Mouse (Mus musculus): ENCODE measurements around the gene Sned1.
"Not testable (repeated sequence)": the region's sequence is repeated elsewhere in the genome, so short reads cannot be mapped to it uniquely, and the experiment has no call there.

Sned1 gene

DNA sequence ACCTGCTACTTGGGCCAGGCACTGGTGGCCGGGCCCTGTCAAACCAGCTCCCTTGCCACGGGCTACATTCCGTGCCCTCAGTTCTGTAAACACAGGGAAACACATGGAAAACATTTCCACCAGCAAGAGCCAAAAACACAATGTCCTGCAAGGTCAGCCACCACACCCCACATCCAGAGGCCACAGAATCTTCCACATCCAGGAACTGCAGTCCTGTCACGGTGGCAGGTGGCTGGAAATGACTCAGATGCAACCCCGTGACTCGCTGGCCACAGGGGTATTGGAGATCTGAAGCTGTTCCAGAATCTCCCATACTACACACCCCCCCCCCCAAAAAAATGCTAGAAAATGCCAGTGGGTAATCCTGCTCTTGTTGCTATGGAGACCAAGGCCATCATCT lies 6.4 kb upstream of the Sned1 start:
- DNase-seq (ENCODE audit: low spot score in 2 of 2) = no peak

GRCm38 (mm10) chr1:93229626-93230025 lies 6.0 kb upstream of the Sned1 start:
- DNase-seq (ENCODE audit: low spot score in 2 of 2) = no peak

- DNase-seq (ENCODE audit: low spot score in 2 of 2) = no peak
Measured at GRCm38 (mm10) chr1:93236545-93236924, 894 bp downstream of the Sned1 start.

DNA sequence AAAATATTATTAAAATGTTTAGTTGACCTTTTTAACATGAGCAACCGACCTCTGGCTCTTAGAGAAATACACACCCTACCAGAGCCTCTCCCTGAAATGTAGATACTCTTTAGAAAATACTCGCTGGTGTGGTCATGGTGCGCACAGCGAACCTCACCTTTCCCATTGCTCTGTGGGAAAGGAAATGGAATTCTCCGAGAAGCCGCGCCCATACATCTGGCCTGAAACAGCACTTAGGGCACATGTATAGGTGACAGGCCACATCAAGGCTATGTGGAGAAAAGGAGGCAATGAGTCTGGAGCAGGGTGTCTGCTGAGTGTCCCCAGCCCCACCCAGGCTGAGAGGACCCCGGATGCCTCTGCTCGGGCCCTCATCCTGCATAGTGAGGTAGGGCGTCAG lies 2.0 kb downstream of the Sned1 start:
- DNase-seq (ENCODE audit: low spot score in 2 of 2) = no peak

DNA sequence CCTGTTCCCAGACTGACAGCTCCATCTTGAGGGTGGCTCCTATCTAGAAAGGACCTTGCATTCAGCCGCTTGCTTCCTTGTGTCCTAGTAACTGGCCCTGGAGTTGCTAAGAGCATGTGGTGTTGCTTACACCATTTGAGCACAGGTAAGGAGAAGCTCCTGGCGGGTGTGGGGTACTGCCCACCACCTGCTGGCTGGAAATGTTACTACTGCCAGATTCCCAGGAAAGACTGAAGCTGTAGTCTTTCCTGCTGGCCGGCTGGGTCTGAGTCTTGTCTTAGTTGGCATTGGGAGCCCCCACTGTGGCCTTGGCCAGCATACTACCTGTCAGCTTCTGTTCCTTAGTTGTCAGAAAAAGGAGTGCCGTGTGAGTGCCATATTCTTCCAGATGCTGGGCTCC lies 2.6 kb downstream of the Sned1 start:
- DNase-seq (ENCODE audit: low spot score in 2 of 2) = no peak

GRCm38 (mm10) chr1:93245936-93246335 lies 10.3 kb downstream of the Sned1 start:
- no peak for DNase-seq (ENCODE audit: low spot score in 2 of 2)

GRCm38 (mm10) chr1:93252586-93252985 lies 16.9 kb downstream of the Sned1 start:
- no peak for DNase-seq (ENCODE audit: low spot score in 2 of 2)

- DNase-seq (ENCODE audit: low spot score in 2 of 2) = no peak
Measured at GRCm38 (mm10) chr1:93255761-93256160, 20.1 kb downstream of the Sned1 start.

DNA sequence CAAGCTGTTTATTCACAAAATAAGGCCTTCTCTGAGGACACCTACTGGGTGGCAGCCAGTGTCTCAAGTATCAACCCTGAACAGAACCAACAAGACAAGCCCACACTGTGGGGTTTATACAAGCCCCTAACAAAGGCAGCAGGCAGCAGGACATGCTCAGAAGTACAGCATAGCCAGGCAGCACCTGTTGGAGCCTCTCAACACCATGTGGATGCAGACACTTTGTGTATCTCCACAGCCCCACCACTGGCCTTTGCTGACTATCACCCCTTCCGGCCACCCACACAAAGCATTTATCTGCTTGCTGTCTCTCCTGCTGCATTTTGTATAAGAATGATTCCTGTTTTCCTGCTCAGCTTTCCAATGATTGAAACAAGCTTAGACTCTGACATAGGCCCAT lies 21.9 kb downstream of the Sned1 start:
- DNase-seq (ENCODE audit: low spot score in 2 of 2) = no peak

DNA sequence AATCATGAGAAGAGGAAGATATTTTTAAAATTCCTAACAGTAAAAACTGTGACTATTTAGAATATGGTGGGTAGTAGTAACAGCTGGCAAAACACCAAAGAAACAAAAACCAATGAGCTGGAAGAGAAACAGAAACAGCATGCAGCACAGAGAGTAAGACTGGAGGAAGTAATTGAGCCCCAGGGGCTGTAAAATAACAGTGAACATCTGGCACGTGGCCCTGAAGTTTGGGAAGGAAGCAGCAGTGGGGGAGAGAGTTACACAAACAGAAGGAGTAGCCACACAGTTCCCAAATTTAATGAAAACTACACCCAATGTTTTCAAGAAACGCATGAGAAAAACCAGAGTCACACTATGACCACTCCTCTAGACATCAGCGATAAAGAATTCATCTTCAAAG lies 31.6 kb downstream of the Sned1 start:
- no peak for DNase-seq (ENCODE audit: low spot score in 2 of 2)

GRCm38 (mm10) chr1:93268246-93268645 lies 32.6 kb downstream of the Sned1 start:
- DNase-seq (ENCODE audit: low spot score in 2 of 2) = no peak

GRCm38 (mm10) chr1:93270516-93271240 lies 35.0 kb downstream of the Sned1 start:
- DNase-seq (ENCODE audit: low spot score in 2 of 2) = no peak

- DNase-seq (ENCODE audit: low spot score in 2 of 2) = no peak
Measured at GRCm38 (mm10) chr1:93271751-93272150, 36.1 kb downstream of the Sned1 start.

GRCm38 (mm10) chr1:93272409-93272821 lies 36.8 kb downstream of the Sned1 start:
- no peak for DNase-seq (ENCODE audit: low spot score in 2 of 2)

DNA sequence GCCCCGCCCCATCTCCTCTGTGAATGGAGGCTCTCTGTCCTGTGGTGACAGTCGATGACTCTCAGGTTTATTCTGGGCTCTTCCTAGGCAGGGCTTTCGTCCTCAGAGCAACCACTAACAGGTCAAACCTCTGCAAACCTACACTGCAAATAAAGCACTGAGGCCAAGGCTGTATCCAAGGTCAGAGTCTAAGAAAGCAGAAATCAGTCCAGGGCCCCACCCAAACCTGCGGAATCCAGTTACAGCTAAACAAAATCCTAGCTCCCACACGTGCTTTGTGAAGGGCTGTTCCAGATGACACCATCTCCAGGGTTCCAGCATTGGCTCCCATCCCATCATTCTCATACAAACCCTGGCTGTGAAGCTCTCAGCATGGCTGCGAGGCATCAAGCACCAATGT lies 39.9 kb downstream of the Sned1 start:
- no peak for DNase-seq (ENCODE audit: low spot score in 2 of 2)

GRCm38 (mm10) chr1:93277041-93277440 lies 41.4 kb downstream of the Sned1 start:
- DNase-seq (ENCODE audit: low spot score in 2 of 2) = no peak

- no peak for DNase-seq (ENCODE audit: low spot score in 2 of 2)
Measured at GRCm38 (mm10) chr1:93289678-93290214, 54.1 kb downstream of the Sned1 start.

DNA sequence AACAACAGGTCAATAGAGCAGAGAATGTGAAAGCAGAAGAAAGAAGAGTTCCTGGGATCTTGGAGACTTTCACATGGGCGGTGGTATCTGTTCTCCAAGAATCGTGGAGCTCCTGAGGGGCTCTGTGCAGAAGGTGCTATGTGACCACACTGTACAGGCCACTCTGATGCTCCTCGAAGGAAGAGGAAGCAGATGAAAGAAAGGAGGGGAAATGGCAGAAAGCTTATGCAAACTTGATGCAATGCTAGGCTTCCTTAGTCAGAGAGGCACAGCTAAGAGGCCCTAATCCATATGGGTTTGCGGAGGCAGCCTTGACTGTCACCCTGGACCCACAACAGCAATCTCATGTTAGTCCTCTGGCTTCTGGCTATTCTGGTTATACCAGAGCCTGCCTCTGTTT lies 55.3 kb downstream of the Sned1 start:
- no peak for DNase-seq (ENCODE audit: low spot score in 2 of 2)

DNA sequence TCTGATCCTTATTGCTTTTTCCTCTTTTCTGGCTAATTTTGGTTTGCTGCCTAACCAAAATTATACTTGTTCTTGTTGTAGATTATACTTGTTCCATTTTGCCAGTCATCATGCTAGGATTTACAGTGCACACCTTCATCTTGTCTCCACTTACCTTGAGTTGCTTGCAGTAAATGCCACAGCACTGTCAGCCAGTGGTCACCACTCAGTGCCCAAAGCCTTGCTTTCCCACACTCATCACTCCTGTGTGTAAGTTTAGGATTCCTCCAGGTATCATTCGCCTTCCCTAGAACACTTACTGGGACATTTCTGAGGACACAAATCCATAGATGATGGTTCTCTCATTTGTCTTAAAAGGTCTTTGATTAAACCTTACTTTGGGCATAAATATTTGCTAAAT lies 56.0 kb downstream of the Sned1 start:
- no peak for DNase-seq (ENCODE audit: low spot score in 2 of 2)

DNA sequence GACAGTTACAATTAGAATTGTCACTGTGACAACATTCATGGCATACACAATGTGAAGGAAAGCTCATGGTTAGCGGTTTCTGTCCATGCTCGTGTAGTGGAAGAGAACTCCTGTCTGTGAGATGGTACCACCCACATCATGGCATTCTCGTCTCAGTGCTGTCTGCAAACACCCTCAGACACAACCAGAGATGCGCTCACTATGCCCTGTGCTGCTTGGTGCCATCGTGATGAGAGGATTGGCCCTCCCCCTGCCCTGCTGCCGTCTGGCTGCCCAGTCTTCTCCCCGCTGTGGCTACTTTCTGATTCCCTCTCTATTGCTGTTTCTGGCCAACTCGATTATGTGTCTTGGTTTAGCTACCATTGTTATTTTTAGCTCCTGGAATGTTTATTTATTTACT lies 56.4 kb downstream of the Sned1 start:
- DNase-seq (ENCODE audit: low spot score in 2 of 2) = no peak

GRCm38 (mm10) chr1:93294491-93294890 lies 58.9 kb downstream of the Sned1 start:
- not testable (repeated sequence) for DNase-seq (ENCODE audit: low spot score in 2 of 2)

DNA sequence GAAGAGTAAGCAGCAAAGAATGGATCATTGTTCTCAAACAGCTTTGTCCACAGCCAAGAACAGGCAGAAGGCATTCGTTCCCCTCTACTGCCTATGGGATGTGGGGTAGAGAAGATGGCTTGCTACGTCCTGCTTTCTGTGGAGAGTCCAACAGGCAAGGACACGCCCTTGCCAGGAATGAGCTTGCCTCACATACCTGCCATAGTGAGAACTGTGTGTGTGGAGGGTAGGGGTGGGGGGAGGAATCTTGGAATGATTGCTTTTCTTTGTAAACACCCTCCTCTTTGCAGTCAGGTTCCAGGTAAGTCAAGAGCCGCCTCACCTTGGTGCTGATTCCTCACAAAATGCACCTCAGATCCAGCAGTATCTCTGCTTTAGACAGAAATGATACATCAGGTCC lies 64.2 kb downstream of the Sned1 start:
- no peak for DNase-seq (ENCODE audit: low spot score in 2 of 2)

DNA sequence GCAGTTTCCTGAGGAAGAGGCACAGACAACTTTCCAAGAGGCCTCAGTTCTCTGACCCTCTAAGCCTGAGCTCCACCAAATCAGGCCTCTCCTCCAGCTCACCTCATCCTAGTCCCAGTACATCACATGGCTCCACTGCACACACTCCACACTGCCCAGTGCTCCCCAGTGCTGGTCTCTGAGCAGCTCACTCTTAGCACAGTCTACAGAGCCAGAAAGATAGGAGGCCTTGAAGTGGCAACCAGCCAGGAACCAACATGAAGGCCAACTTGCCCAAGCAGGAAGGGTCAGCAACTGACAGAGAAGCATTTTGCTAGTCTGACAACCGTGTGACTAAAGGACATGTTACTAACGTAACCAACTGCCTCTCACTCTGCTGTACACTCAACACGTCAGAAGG lies 64.9 kb downstream of the Sned1 start:
- DNase-seq (ENCODE audit: low spot score in 2 of 2) = no peak

Measured in urinary bladder, postnatal 4 days (tissue).